Mouse (Mus musculus): ENCODE measurements around the gene Perm1.

DNA sequence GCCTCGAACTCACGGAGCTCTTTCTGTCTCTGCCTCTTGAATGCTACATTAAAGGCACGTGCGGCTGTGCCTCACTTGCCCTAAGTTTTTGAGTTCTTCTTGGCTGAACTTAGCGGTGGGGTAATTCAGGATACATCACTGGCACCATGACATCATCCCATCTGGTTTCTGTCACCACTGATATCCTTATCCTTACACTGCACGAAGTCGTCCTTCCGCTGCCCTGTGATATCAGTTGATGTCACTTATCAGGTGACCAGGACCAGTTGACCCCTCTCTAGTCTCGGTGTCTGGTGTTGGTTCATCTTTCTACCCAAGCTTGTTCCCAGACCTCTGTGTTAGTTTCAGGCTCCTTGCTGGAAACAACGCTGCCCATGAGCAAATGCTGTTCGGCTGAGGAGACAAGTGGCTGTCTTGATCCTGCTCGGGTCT, 13.2 kb upstream of the Perm1 start:
- TF ChIP-seq CTCF (IDR thresholded peaks at IDR 0.05; ENCODE audit: borderline replicate concordance, control insufficient read depth, extremely low read depth, insufficient read depth, low read length, poor library complexity) = no peak
- TF ChIP-seq POLR2A (IDR thresholded peaks at IDR 0.05; ENCODE audit: control insufficient read depth, extremely low read depth, insufficient read depth, low read length, poor library complexity) = no peak
